Mouse (Mus musculus) lung, postnatal 0 days (tissue): ENCODE measurements around the gene Insyn1.

Experiments used
- CTCF ChIP-seq: IDR thresholded peaks from 2 replicates; pipeline ENCODE4 v1.5.1; 2016; ENCODE audit warnings: antibody characterized with exemption, mild to moderate bottlenecking
- EP300 ChIP-seq: IDR thresholded peaks from 2 replicates; pipeline ENCODE4 v1.6.1; 2016; ENCODE audit warnings: antibody characterized with exemption, mild to moderate bottlenecking, control low read depth

GRCm38 (mm10) chr9:58516480-58516879, 28.1 kb downstream of the Insyn1 start:
- TF ChIP-seq CTCF (no peak), EP300 (no peak)
